Mouse (Mus musculus): ENCODE results near the gene Hspb7. TPM values are rescaled to one million over a fixed set of nuclear protein-coding genes. Genes with fewer than 3 reads are reported as not detected.

Hspb7 gene
- polyA plus RNA-seq, 1 experiment from 2014 or later = 0.41 TPM

- 6% methylated on average over 7 of the region's 7 CpGs for WGBS
- Histone ChIP-seq H3K9me3 (replicated peaks; ENCODE audit: low read length) (no peaks in the 10 kb centered on the region), H3K27me3 (ENCODE audit: insufficient read depth, low read length) (no peaks in the 10 kb centered on the region), H3K36me3 (ENCODE audit: insufficient read depth, low read length) (peaks cover 8% of the 10 kb centered on the region), H3K4me1 (replicated peaks; ENCODE audit: insufficient read depth, low read length) (peaks cover 8% of the 10 kb centered on the region; the same call in 1 of the 2 replicates), H3K4me3 (replicated peaks; ENCODE audit: low read depth, low read length) (no peak overlapping the region), H3K27ac (peak overlapping the region; percentile 50), H3K4me2 (ENCODE audit: low read length) (no peak overlapping the region), H3K9ac (ENCODE audit: low read depth, low read length) (0 out of 2 replicates have a peak overlapping the region, but pooled peaks have one; percentile 35)
- ATAC-seq (replicated peaks; ENCODE audit: low FRiP score, low read depth) = peak; percentile 65
- peak; percentile 73 for DNase-seq (ENCODE audit: low spot score)
- TF ChIP-seq CTCF (IDR thresholded peaks at IDR 0.05; ENCODE audit: low read depth) = no peak
Observed at GRCm38 (mm10) chr4:141458236-141458635, 37.7 kb downstream of the Hspb7 start.

GRCm38 (mm10) chr4:141458888-141459287, 38.3 kb downstream of the Hspb7 start:
- DNase-seq (ENCODE audit: low spot score) (no peak), ATAC-seq (replicated peaks; ENCODE audit: low FRiP score, low read depth) (no peak)
- H3K27me3 ChIP-seq (ENCODE audit: insufficient read depth, low read length) = no peaks in the 10 kb centered on the region
- H3K9me3 ChIP-seq (replicated peaks; ENCODE audit: low read length) = no peaks in the 10 kb centered on the region
- no peak overlapping the region for H3K4me3 ChIP-seq (replicated peaks; ENCODE audit: low read depth, low read length)
- 0 out of 2 replicates have a peak overlapping the region, but pooled peaks have one; percentile 35 for H3K9ac ChIP-seq (ENCODE audit: low read depth, low read length)
- H3K36me3 ChIP-seq (ENCODE audit: insufficient read depth, low read length) = peaks cover 14% of the 10 kb centered on the region
- no peak for TF ChIP-seq CTCF (IDR thresholded peaks at IDR 0.05; ENCODE audit: low read depth)
- H3K4me1 ChIP-seq (replicated peaks; ENCODE audit: insufficient read depth, low read length) = peaks cover 8% of the 10 kb centered on the region; the same call in 1 of the 2 replicates
- peak overlapping the region; percentile 50 for H3K27ac ChIP-seq
- WGBS = 57% methylated on average over 3 of the region's 3 CpGs
- no peak overlapping the region for H3K4me2 ChIP-seq (ENCODE audit: low read length)

GRCm38 (mm10) chr4:141459766-141460165, 39.2 kb downstream of the Hspb7 start:
- Histone ChIP-seq H3K9me3 (replicated peaks; ENCODE audit: low read length) (no peaks in the 10 kb centered on the region), H3K4me2 (ENCODE audit: low read length) (no peak overlapping the region), H3K27ac (no peak overlapping the region), H3K9ac (ENCODE audit: low read depth, low read length) (no peak overlapping the region), H3K27me3 (ENCODE audit: insufficient read depth, low read length) (no peaks in the 10 kb centered on the region), H3K4me1 (replicated peaks; ENCODE audit: insufficient read depth, low read length) (peaks cover 8% of the 10 kb centered on the region; the same call in 1 of the 2 replicates), H3K4me3 (replicated peaks; ENCODE audit: low read depth, low read length) (no peak overlapping the region), H3K36me3 (ENCODE audit: insufficient read depth, low read length) (peaks cover 22% of the 10 kb centered on the region)
- ATAC-seq (replicated peaks; ENCODE audit: low FRiP score, low read depth) = no peak
- DNase-seq (ENCODE audit: low spot score) = no peak
- 95% methylated on average over 9 of the region's 9 CpGs for WGBS
- no peak for TF ChIP-seq CTCF (IDR thresholded peaks at IDR 0.05; ENCODE audit: low read depth)

GRCm38 (mm10) chr4:141460481-141460880, 39.9 kb downstream of the Hspb7 start:
- Histone ChIP-seq H3K27me3 (ENCODE audit: insufficient read depth, low read length) (no peaks in the 10 kb centered on the region), H3K4me3 (replicated peaks; ENCODE audit: low read depth, low read length) (no peak overlapping the region), H3K4me1 (replicated peaks; ENCODE audit: insufficient read depth, low read length) (peaks cover 8% of the 10 kb centered on the region; the same call in 1 of the 2 replicates), H3K36me3 (ENCODE audit: insufficient read depth, low read length) (peaks cover 30% of the 10 kb centered on the region), H3K27ac (no peak overlapping the region; the same call in 1 of the 2 replicates), H3K4me2 (ENCODE audit: low read length) (no peak overlapping the region), H3K9me3 (replicated peaks; ENCODE audit: low read length) (no peaks in the 10 kb centered on the region), H3K9ac (ENCODE audit: low read depth, low read length) (no peak overlapping the region)
- DNase-seq (ENCODE audit: low spot score) = no peak
- TF ChIP-seq CTCF (IDR thresholded peaks at IDR 0.05; ENCODE audit: low read depth) = no peak
- ATAC-seq (replicated peaks; ENCODE audit: low FRiP score, low read depth) = no peak
- 91% methylated on average over 4 of the region's 4 CpGs for WGBS

GRCm38 (mm10) chr4:141461088-141461487, 40.5 kb downstream of the Hspb7 start:
- no peak for DNase-seq (ENCODE audit: low spot score)

GRCm38 (mm10) chr4:141461576-141461975, 41.0 kb downstream of the Hspb7 start:
- no peak for DNase-seq (ENCODE audit: low spot score)
- Histone ChIP-seq H3K4me1 (replicated peaks; ENCODE audit: insufficient read depth, low read length) (peaks cover 8% of the 10 kb centered on the region; the same call in 1 of the 2 replicates), H3K36me3 (ENCODE audit: insufficient read depth, low read length) (peaks cover 39% of the 10 kb centered on the region), H3K27ac (no peak overlapping the region), H3K9ac (ENCODE audit: low read depth, low read length) (no peak overlapping the region), H3K4me3 (replicated peaks; ENCODE audit: low read depth, low read length) (no peak overlapping the region), H3K27me3 (ENCODE audit: insufficient read depth, low read length) (no peaks in the 10 kb centered on the region), H3K4me2 (ENCODE audit: low read length) (no peak overlapping the region), H3K9me3 (replicated peaks; ENCODE audit: low read length) (no peaks in the 10 kb centered on the region)
- no peak for ATAC-seq (replicated peaks; ENCODE audit: low FRiP score, low read depth)
- 85% methylated on average over 12 of the region's 12 CpGs for WGBS
- TF ChIP-seq CTCF (IDR thresholded peaks at IDR 0.05; ENCODE audit: low read depth) = no peak

More at GRCm38 (mm10) chr4:141461088-141461487, 40.5 kb downstream of the Hspb7 start:
- Histone ChIP-seq H3K4me1 (replicated peaks; ENCODE audit: insufficient read depth, low read length) (peaks cover 8% of the 10 kb centered on the region; the same call in 1 of the 2 replicates), H3K4me3 (replicated peaks; ENCODE audit: low read depth, low read length) (no peak overlapping the region), H3K27ac (no peak overlapping the region; the same call in 1 of the 2 replicates), H3K36me3 (ENCODE audit: insufficient read depth, low read length) (peaks cover 36% of the 10 kb centered on the region), H3K9ac (ENCODE audit: low read depth, low read length) (no peak overlapping the region), H3K9me3 (replicated peaks; ENCODE audit: low read length) (no peaks in the 10 kb centered on the region), H3K4me2 (ENCODE audit: low read length) (no peak overlapping the region), H3K27me3 (ENCODE audit: insufficient read depth, low read length) (no peaks in the 10 kb centered on the region)
- 55% methylated on average over 12 of the region's 12 CpGs for WGBS
- no peak for TF ChIP-seq CTCF (IDR thresholded peaks at IDR 0.05; ENCODE audit: low read depth)
- ATAC-seq (replicated peaks; ENCODE audit: low FRiP score, low read depth) = no peak

GRCm38 (mm10) chr4:141463472-141463871, 42.9 kb downstream of the Hspb7 start:
- H3K27me3 ChIP-seq (ENCODE audit: insufficient read depth, low read length) = no peaks in the 10 kb centered on the region
- ATAC-seq (replicated peaks; ENCODE audit: low FRiP score, low read depth) (no peak), DNase-seq (ENCODE audit: low spot score) (no peak)
- H3K9ac ChIP-seq (ENCODE audit: low read depth, low read length) = no peak overlapping the region
- TF ChIP-seq CTCF (IDR thresholded peaks at IDR 0.05; ENCODE audit: low read depth) = no peak
- peaks cover 52% of the 10 kb centered on the region for H3K36me3 ChIP-seq (ENCODE audit: insufficient read depth, low read length)
- H3K9me3 ChIP-seq (replicated peaks; ENCODE audit: low read length) = no peaks in the 10 kb centered on the region
- WGBS = 75% methylated on average over 14 of the region's 14 CpGs
- H3K4me2 ChIP-seq (ENCODE audit: low read length) = no peak overlapping the region
- H3K27ac ChIP-seq = no peak overlapping the region
- 0 out of 2 replicates have a peak, but pooled peaks cover 2% of the 10 kb centered on the region for H3K4me1 ChIP-seq (replicated peaks; ENCODE audit: insufficient read depth, low read length)
- no peak overlapping the region for H3K4me3 ChIP-seq (replicated peaks; ENCODE audit: low read depth, low read length)
